Mouse (Mus musculus): ENCODE results near the gene Dpep3.

The Dpep3 gene

DNA sequence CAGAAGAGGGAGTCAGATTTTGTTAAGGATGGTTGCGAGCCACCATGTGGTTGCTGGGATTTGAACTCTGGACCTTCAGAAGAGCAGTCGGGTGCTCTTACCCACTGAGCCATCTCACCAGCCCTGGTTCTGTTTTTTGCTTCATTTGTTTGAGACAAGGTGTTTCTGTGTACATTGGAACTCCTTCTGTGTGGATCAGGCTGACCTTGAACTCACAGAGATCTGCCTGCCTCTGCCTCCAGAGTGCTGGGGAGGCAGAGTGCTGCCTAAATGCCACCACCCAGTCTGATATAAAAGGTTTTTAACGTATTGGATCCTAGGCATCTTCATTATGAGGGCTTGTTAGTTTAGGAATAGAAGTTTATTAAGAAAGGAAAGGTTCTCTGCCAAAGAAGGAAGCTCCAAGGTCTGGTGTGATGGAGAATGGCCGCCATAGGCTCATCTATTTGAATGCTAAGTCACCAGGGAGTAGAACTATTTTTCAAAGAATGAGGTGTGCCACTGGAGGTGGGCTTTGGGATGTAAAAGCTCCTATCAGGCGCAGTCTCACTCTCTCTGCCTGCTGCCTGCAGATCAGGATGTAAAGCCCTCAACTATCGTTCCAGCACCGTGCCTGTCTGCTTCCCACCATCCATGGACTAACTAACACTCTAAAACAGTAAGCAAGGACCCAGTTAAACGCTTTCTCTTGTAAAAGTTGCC lies 8.1 kb downstream of the Dpep3 start:
- no peak for DNase-seq

DNA sequence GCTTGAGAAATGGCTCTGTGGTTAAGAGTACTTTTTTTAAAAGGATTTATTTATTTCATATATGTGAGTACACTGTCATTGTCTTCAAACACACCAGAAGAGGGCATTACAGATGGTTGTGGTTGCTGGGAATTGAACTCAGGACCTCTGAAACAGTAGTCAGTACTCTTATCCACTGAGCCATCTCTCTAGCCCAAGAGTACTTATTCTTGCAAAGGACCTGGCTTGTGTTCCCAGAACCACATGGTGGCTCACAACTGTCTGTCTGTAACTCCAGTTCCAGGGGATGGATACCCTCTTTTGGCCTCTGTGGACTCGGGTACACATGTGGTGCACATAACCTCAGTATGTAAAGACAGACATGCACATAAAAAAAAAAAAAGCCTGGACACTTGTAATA lies 9.9 kb downstream of the Dpep3 start:
- DNase-seq, result no peak

DNA sequence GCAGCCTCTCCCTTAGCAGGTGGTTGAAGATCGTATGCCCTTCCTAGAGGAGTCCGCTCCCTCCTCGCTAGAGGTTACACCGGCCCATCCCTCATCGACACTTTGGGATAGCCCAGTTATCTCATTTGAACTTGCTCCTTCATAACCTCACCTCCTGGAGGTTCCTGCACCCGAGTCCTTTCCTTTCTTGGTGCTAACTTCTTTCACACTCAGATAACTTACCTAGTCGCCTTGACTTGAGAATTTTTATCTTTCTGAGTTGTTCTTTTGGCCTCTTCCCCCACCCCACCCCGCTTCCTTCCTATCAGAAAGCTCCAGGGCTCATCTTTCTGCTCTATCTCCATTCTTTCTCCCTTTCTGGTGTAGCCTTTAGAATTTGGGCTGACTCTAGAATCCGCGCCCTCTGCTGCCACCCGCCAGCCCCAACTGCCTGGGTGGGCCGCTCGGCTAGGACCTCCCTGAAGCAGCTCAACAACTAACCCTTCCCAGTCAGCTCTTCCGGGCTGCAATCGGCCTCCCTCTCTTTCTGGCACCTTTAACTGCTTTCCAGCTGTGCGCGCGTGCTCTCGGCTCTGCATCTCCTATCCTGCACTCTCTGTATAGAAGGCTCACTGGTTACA lies 12.4 kb downstream of the Dpep3 start:
- peak; percentile 79 for DNase-seq

- DNase-seq, result peak; percentile 87
These were observed 13.3 kb downstream of the Dpep3 start, which contains the start of gene Slc12a4 for GRCm38 (mm10) chr8:105965905-105966341. TSS of gene Slc12a4 (minus strand) at chr8:105966097.

GRCm38 (mm10) chr8:105965266-105965904 lies 13.8 kb downstream of the Dpep3 start:
- peak; percentile 69 for DNase-seq

- no peak for DNase-seq
These were observed 14.5 kb downstream of the Dpep3 start for GRCm38 (mm10) chr8:105964506-105965265.

DNA sequence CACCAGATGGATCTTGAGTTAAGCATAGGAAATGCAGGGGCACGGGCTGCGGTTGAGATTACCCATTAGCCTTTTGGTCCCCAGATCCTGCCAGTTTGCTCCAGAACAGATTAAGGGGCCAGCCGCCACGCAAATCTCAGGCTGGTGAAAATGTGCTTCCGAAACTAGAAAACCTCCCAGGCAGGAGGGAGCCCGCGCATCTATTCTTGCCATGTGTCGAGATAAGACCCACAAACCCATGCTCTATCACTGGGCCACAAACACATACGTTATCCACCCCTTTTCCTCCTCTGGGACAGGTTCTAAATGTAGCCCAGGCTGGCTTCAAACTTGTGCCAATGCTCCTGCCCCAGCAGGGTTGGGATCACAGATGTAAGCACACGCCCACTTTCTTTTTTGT lies 17.7 kb downstream of the Dpep3 start:
- peak; percentile 65 for DNase-seq

GRCm38 (mm10) chr8:105961101-105961500 lies 18.1 kb downstream of the Dpep3 start:
- DNase-seq, result peak; percentile 70

GRCm38 (mm10) chr8:105959350-105959749 lies 19.9 kb downstream of the Dpep3 start:
- no peak for DNase-seq

- no peak for DNase-seq
These were observed 21.4 kb downstream of the Dpep3 start for GRCm38 (mm10) chr8:105957813-105958212.

- DNase-seq, result no peak
These were observed 22.7 kb downstream of the Dpep3 start for GRCm38 (mm10) chr8:105956556-105956955.

DNA sequence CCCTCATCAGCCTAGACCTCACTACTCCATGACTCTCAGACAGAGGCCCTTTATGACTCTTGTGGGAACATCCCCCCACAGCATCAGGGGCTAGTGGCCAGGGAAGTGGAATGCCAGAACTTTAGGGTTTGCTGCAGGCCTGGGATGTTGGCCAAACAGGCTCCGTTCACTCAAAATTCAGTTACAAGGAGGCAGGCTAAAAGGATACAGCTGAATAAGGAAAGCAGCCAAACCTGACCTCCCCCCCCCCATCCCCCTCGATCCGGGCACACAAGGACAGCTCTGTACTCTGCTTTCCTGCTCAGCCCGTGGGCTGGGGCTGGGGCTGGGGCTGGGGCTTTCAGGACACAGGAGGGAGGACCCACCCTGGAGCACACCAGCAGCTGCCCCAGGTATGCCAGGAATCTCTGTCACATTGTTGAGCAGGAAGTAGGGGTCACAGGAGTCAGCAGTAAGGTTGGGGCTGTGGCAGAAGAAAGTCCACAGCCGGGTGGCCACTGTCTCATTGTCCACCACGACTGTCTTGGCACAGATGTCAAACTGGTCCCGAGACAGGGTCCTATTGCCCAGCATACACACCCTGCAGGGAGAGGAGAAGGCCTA lies 28.1 kb downstream of the Dpep3 start:
- DNase-seq, result no peak

DNA sequence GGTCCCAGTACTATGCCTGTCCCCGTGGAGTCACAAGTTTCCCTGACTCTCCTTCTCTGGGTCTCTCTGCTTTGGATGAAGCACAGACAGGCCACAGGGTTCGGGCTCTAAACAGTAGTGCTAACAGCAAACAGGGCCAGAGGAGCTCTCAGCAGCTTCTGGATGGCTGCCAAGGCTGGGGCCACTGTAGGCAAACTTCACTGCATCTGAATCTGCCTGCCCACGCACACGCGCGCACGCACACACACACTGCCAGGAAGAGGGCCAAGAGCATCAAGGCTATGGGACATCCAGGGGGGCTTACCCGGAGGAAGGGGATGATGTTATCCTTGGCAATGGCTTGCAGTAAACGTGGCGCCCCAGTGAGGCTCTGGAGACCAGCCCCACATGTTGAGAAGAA lies 29.9 kb downstream of the Dpep3 start:
- peak; percentile 61 for DNase-seq

- peak; percentile 66 for DNase-seq
These were observed 35.9 kb downstream of the Dpep3 start, which contains the start of gene Lcat for GRCm38 (mm10) chr8:105943321-105943739. TSS of gene Lcat (minus strand) at chr8:105943382.

DNA sequence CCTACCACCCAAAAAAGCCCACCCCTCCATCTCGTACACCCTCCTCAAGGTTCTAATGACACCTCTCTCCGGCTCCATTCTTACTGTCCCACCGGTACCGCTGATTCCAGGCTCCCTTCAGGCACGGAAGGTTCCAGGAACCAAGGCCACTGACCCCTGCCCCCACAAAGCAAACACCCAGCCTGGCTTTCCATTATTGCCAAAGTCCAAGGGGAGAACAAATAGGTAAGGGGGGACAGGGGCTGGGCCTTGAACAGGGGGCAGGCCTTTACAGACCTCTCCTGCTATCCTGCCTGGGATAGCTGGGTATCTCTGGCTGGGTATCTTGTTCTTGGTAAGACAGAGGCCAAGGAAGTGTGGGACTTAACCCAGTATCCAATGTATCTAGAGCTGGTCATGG lies 36.7 kb downstream of the Dpep3 start:
- peak; percentile 51 for DNase-seq

- DNase-seq, result no peak
These were observed 37.2 kb downstream of the Dpep3 start for GRCm38 (mm10) chr8:105942026-105942425.

DNA sequence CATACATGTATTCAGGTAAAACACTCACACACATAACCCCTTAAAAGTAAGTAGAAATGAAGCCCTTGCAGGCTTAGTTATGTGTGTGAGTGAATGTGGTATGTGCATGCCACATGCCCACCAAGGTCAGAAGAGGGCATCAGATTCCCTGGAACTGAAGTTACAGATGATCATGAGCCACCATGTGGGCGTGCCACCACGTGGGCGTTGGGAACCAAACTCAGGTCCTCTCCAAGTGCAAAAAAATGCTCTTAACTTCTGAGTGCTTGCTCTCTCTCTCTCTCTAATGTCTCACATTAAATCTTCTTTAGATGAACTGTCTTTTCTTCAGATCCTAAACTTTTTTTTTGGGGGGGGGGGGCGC lies 40.9 kb downstream of the Dpep3 start, which contains the start of gene Psmb10:
TSS of gene Psmb10 (minus strand) at position 139 of the 364 bp plus-strand sequence.
- peak; percentile 46 for DNase-seq

DNA sequence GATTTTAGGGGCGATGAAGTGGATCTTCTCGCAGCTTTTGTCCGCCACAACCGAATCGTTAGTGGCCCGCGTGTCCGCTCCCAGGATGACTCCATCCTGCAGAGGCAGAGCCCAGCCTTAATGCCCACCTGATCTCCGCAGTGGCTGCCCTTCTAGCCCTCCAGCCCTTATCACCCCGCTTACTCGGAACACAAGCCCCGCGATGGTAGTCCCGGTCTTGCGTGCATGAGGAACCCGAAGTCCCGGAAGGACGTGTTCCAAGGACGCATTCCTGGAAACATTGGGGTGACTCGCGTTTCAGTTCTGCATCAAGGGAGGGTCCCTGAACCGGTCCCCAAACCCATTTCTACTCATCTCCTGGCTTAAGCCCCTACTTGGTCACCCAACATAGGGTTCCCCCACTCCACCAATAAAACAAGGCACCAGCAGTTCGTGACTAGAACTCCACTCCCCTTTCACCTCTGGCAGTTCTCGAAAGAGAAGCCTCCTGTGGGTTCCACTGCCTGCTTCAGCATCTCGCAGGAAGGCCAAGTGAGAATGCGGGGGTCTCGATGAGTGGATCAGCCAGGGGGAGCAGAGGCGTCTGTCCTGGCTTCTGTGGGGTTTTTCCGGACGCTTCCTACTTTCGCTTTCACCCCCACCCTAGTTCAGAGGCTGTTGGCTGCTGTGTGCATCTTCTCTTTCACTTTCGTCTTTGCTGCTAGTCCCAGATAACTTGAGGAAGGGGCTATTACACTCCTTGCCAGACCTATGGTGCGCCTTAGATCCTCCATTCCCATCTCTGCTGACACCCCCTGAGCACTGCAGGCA lies 41.5 kb downstream of the Dpep3 start:
- peak; percentile 56 for DNase-seq

- peak; percentile 92 for DNase-seq
These were observed 42.3 kb downstream of the Dpep3 start for GRCm38 (mm10) chr8:105936866-105937475.

DNA sequence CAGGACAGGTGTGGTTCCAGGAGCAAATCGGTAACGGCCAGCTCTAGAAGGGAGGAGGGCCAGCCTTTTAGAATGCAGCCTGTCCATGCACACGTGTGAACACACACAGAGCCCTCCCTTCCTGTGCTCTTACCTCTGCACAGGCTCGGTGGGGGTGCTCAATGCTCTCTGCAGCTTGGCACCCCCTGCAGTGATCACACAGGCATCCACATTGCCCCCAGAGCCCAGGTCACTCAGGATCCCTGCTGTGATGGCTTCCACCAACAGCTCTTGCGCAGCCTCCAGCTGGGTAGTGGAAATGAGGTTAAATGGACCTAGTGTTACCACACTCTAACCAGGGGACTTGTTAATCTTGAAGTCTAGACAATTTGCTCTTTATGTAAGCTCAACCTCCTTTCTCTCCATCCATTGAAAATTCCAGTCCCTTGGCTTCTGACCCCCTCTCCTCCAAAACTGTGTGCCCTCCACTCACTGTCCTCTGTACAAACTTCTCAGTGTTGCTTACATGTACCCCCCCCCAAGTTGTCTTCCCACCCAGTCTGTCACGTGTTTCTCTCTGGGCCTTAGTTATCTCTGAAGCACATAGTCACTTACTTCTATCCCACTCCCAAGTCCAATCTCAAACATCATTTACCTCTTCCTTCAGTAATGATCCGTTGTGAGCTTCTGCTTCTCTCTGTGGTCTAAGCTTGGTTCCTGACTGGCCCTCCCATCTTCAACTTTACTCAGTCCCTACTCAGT lies 43.2 kb downstream of the Dpep3 start:
- no peak for DNase-seq

- no peak for DNase-seq
These were observed 44.1 kb downstream of the Dpep3 start for GRCm38 (mm10) chr8:105935105-105935504.

Measured in liver (tissue).